Mouse (Mus musculus): ENCODE results near the gene Tes3-ps.

DNA sequence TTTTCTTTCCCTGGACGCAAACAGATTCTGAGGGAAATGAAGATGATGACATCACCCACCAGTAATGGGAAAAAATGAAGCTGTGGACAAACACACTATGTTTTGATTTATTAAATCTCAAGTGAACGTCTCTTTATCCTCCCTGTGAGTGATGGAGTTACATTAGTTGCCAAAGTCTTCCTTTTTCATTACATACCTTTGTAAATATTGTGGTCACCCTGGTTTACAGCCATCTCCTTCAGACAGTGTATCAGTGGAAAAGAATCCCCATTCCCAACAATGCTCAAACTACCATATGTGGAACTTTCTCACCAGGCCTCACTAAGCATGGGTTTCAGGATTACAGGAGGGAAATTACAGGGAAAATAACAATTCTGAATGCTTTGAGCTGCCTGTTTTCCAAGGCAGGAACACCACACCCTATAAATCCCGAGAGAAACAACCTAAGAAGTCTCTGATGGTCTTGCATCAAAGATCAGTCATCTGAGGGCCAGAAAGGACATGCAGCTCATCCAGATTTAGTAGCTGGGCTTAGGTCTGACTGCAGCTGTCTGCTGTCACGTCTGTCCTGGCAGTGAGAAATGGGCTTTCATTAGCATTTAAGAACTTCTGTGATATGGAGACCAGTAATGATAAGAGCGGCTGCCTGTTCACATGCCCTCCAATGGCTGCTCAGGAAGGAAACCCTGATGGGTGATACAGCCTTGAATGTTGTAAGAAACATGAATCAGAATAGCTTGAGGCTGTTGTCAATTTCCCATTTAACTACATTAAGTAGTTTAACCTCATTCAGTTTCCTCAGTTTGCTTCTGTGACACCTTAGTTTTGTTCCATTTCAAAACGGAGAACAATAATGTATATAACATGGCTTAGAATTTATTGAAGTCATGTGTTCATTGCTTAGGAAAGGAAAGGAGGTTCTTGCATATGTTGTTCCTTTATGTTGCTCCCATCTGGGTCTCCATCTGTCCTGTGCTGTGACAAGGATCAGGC is at the start of gene Tes3-ps:
- no peak for TF ChIP-seq CTCF (IDR thresholded peaks at IDR 0.05; ENCODE audit: low read depth, low read length)
- no peak for TF ChIP-seq POLR2A (IDR thresholded peaks at IDR 0.05; ENCODE audit: extremely low read depth, insufficient read depth, low read length)
